Mouse (Mus musculus) olfactory bulb, adult 2 months (tissue): ENCODE results near the gene Trank1. TPM values are rescaled to one million over a fixed set of nuclear protein-coding genes. Genes with fewer than 3 reads are reported as not detected.

Source experiments
- H3K27ac ChIP-seq: fragments of 200-500 bp; 2 replicates; pipeline ENCODE4 v1.5.1; 2012; ENCODE audit warnings: low read depth, low read length; ENCODE audit not compliant: insufficient read depth
- H3K4me1 ChIP-seq: fragments of 200-500 bp; 2 replicates; pipeline ENCODE4 v1.6.1; 2012; ENCODE audit warnings: low read length; ENCODE audit not compliant: control insufficient read depth, insufficient read depth
- H3K4me3 ChIP-seq: fragments of 200-500 bp; 2 replicates; pipeline ENCODE4 v1.5.1; 2012; ENCODE audit warnings: mild to moderate bottlenecking, low read depth, low read length, moderate library complexity; ENCODE audit not compliant: insufficient read depth
- CTCF ChIP-seq: fragments of 200-500 bp; IDR thresholded peaks from 2 replicates; pipeline ENCODE4 v1.5.1; 2012; ENCODE audit warnings: low read depth, mild to moderate bottlenecking, low read length, moderate library complexity; ENCODE audit not compliant: insufficient read depth
- POLR2A ChIP-seq: fragments of 200-500 bp; IDR thresholded peaks from 2 replicates; pipeline ENCODE4 v1.6.1; 2012; ENCODE audit warnings: mild to moderate bottlenecking, low read depth, low read length, moderate library complexity; ENCODE audit not compliant: insufficient read depth
- WGBS: fragments of 180-500 bp; shearing (Covaris S2); methylation state at CpG from one replicate; pipeline ENCODE4 v1.1.7; 2018; 5-methylcytosine and 5-hydroxymethylcytosine counted together
- polyA plus RNA-seq: library from polyadenylated mRNA; stranded (reverse); fragments of >200 nt; gene quantifications from 2 replicates; pipeline ENCODE4 v1.2.4, GENCODE M21; 2012; ENCODE audit warnings: low replicate concordance; ENCODE audit not compliant: missing spikeins, insufficient read depth, insufficient read length

The Trank1 gene
- polyA plus RNA-seq, 1 experiment = 47.9 TPM

- 51% methylated on average over 3 of the region's 3 CpGs for WGBS
- H3K27ac ChIP-seq = no peak overlapping the region
- peaks cover 5% of the 10 kb centered on the region for H3K4me1 ChIP-seq
- no peak for TF ChIP-seq POLR2A
- no peak for TF ChIP-seq CTCF
- H3K4me3 ChIP-seq = no peak overlapping the region
Observed at GRCm38 (mm10) chr9:111356386-111356785, 44.8 kb downstream of the Trank1 start.

- Histone ChIP-seq H3K4me3 (no peak overlapping the region), H3K4me1 (peaks cover 3% of the 10 kb centered on the region; the same call in 1 of the 2 replicates), H3K27ac (no peak overlapping the region)
- no peak for TF ChIP-seq CTCF
- WGBS = 80% methylated on average over 7 of the region's 7 CpGs
Observed at GRCm38 (mm10) chr9:111363656-111364055, 52.1 kb downstream of the Trank1 start.

DNA sequence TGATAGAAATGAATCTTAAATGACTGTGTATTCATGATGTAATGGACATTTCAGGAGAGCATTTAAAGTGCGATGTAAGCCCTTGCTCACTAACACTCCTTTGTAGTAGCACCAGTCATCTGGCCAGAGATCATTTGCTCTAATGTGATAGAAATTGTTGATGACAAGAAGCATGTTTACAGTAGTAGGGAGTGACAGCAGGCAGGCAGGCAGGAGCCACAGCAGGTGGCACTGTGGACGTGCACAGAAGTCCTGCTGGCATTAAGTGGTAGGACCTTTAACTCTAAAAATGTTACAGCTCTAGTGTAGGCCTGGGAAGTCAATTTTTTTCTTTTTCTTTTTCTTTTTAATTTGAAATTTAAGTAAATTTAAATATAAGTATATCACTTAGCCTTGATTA lies 56.2 kb downstream of the Trank1 start:
- 67% methylated on average over 2 of the region's 2 CpGs for WGBS
- H3K4me1 ChIP-seq = peaks cover 3% of the 10 kb centered on the region; the same call in 1 of the 2 replicates
- no peak overlapping the region for H3K27ac ChIP-seq
- H3K4me3 ChIP-seq = no peak overlapping the region
- no peak for TF ChIP-seq CTCF

DNA sequence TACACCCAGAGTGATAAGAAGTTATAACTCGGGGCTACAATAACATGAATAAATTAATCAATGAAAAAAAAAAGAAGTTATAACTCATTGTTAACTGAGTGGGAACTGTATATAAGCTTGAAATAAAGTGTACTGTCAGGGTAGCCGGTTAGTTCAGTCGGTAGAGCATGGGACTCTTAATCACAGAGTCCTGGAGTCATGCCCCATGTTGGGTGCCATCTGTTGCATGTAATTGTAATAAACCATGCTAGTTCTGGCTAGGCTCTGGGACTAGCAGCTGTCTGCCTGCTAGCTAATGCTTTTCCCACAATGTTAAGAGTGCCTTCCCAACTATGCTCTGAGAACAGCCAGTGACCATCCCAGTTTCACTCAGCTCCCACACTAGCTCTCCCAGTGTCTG lies 60.5 kb downstream of the Trank1 start:
- Histone ChIP-seq H3K27ac (no peak overlapping the region), H3K4me3 (no peak overlapping the region), H3K4me1 (peaks cover 5% of the 10 kb centered on the region; the same call in 1 of the 2 replicates)
- TF ChIP-seq POLR2A = no peak
- no peak for TF ChIP-seq CTCF
- WGBS = 95% methylated on average over 3 of the region's 3 CpGs

DNA sequence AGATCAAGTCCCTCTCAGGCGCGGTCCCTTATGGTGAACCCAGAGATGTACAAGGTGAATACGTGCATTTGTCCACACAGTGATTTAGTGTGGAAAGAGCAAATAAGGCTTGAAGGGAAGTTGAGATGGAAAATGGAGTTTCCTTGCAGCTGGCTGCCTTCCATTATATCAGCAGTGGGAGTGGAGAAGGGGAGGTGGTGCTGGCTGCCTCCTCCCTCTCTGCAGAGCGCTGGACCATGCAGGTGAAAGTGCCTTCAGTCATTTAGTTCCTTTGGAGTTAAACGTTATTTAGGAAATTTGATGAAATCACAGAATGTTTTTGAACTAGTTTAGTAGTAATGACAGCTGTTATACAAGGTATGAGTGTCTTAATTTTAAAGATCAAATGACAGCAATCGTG lies 66.3 kb downstream of the Trank1 start:
- Histone ChIP-seq H3K4me1 (peaks cover 7% of the 10 kb centered on the region), H3K4me3 (no peak overlapping the region), H3K27ac (no peak overlapping the region)
- TF ChIP-seq CTCF = no peak
- TF ChIP-seq POLR2A = no peak
- 86% methylated on average over 6 of the region's 6 CpGs for WGBS

- H3K4me1 ChIP-seq = peaks cover 22% of the 10 kb centered on the region
- 69% methylated on average over 9 of the region's 9 CpGs for WGBS
- no peak overlapping the region for H3K4me3 ChIP-seq
- no peak for TF ChIP-seq CTCF
- no peak for TF ChIP-seq POLR2A
- H3K27ac ChIP-seq = peak overlapping the region; percentile 24
Observed at GRCm38 (mm10) chr9:111381056-111382025, 69.8 kb downstream of the Trank1 start.

DNA sequence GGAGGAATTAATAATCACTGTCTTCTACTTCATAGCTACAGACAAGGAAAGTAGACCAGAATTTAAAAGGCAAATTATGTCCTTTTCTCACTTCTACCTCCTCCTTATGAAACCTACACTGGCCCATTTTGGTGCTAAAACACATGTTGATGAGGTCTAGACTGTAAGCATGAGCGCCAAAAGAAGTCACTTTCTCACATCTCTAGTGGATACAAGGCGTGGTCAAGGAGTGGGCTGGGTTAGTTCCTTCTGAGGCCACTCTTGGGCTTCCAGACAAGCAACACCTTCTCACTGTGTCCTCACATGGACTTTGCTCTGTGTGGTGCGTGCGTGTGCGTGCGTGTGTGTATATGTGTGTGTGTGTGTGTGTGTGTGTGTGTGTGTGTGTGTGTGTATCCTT lies 70.9 kb downstream of the Trank1 start:
- 91% methylated on average over 6 of the region's 6 CpGs for WGBS
- TF ChIP-seq CTCF (no peak), POLR2A (no peak)
- Histone ChIP-seq H3K4me1 (peaks cover 24% of the 10 kb centered on the region), H3K27ac (no peak overlapping the region), H3K4me3 (no peak overlapping the region)

- 86% methylated on average over 3 of the region's 3 CpGs for WGBS
- TF ChIP-seq CTCF = no peak
- TF ChIP-seq POLR2A = no peak
- Histone ChIP-seq H3K4me1 (peaks cover 24% of the 10 kb centered on the region), H3K4me3 (no peak overlapping the region), H3K27ac (peak overlapping the region; percentile 97)
Observed at GRCm38 (mm10) chr9:111383046-111383445, 71.5 kb downstream of the Trank1 start.

DNA sequence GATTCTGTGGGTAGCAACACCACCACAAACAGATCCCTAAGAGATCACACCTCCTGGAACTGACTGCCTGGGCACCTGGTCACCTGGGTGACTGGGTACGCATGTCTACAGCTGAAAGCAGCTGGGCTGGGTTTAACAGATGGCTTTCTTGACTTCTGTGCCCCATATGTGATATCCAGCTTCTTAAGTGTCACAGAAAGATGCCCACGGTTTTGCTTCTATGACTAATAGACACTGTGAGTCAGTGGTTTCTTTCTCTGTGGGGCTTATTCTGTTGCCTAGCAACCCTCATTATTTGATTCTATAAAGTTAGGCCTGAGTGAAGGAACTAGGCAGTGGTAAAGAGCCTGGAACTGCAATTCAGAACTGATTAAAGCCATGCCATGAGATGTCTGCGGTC lies 72.2 kb downstream of the Trank1 start:
- 34% methylated on average over 3 of the region's 3 CpGs for WGBS
- TF ChIP-seq CTCF = no peak
- no peak for TF ChIP-seq POLR2A
- Histone ChIP-seq H3K4me1 (peaks cover 24% of the 10 kb centered on the region), H3K4me3 (no peak overlapping the region), H3K27ac (peak overlapping the region; percentile 97)
